Mouse (Mus musculus): ENCODE measurements around the gene Lsamp. TPM values are rescaled to one million over a fixed set of nuclear protein-coding genes. Genes with fewer than 3 reads are reported as not detected.

The Lsamp gene
- total and polyA plus RNA-seq, 3 experiments: 0.97 to 2.3 (median 1.1) TPM

GRCm38 (mm10) chr16:41242841-41243240, 1258.7 kb downstream of the Lsamp start:
- Histone ChIP-seq H3K79me2 (replicated peaks; ENCODE audit: control insufficient read depth, insufficient read depth, low read length) (no peaks in the 10 kb centered on the region), H3K4me3 (no peak overlapping the region), H3K4me1 (ENCODE audit: control insufficient read depth, insufficient read depth, low read length) (no peaks in the 10 kb centered on the region), H3K36me3 (ENCODE audit: control insufficient read depth, insufficient read depth, low read length) (no peaks in the 10 kb centered on the region), H3K27me3 (ENCODE audit: control insufficient read depth, insufficient read depth, low read length) (no peaks in the 10 kb centered on the region), H3K27ac (no peak overlapping the region), H3K9ac (ENCODE audit: low read depth, low read length) (no peak overlapping the region)
- TF ChIP-seq CTCF (IDR thresholded peaks at IDR 0.05) (no peak), EP300 (IDR thresholded peaks at IDR 0.05; ENCODE audit: insufficient read depth, low read depth, low read length) (no peak), POLR2A (IDR thresholded peaks at IDR 0.05; ENCODE audit: insufficient read depth, low read depth, low read length) (no peak)
- no peak for DNase-seq
- intact Hi-C loops (cut with DNase I): no loop called here
- WGBS: 60% methylated on average over 4 of the region's 4 CpGs

- DNase-seq: no peak
- no peak for TF ChIP-seq POLR2A (IDR thresholded peaks at IDR 0.05; ENCODE audit: insufficient read depth, low read depth, low read length)
- peak; percentile 64 for TF ChIP-seq CTCF (IDR thresholded peaks at IDR 0.05)
- TF ChIP-seq EP300 (IDR thresholded peaks at IDR 0.05; ENCODE audit: insufficient read depth, low read depth, low read length): no peak
- no peaks in the 10 kb centered on the region for H3K79me2 ChIP-seq (replicated peaks; ENCODE audit: control insufficient read depth, insufficient read depth, low read length)
- no peaks in the 10 kb centered on the region for H3K4me1 ChIP-seq (ENCODE audit: control insufficient read depth, insufficient read depth, low read length)
- no peak overlapping the region for H3K4me3 ChIP-seq
- H3K36me3 ChIP-seq (ENCODE audit: control insufficient read depth, insufficient read depth, low read length): no peaks in the 10 kb centered on the region
- no peak overlapping the region for H3K9ac ChIP-seq (ENCODE audit: low read depth, low read length)
- intact Hi-C loops (cut with DNase I): no loop called here
- H3K27ac ChIP-seq: no peak overlapping the region
- 8% methylated on average over 2 of the region's 2 CpGs for WGBS
- H3K27me3 ChIP-seq (ENCODE audit: control insufficient read depth, insufficient read depth, low read length): no peaks in the 10 kb centered on the region
Measured at GRCm38 (mm10) chr16:41244711-41245110, 1260.5 kb downstream of the Lsamp start.

- no peaks in the 10 kb centered on the region for H3K4me1 ChIP-seq (ENCODE audit: control insufficient read depth, insufficient read depth, low read length)
- no peak overlapping the region for H3K9ac ChIP-seq (ENCODE audit: low read depth, low read length)
- peak in 1 of 2 experiments; percentile 24 for DNase-seq
- H3K27ac ChIP-seq: no peak overlapping the region
- intact Hi-C loops (cut with DNase I): loop anchor here (5.0 kb wide), 1 partner anchor 579 kb away; no protein-coding TSS in a partner anchor
- no peak overlapping the region for H3K4me3 ChIP-seq
- TF ChIP-seq CTCF (IDR thresholded peaks at IDR 0.05): peak; percentile 80
- TF ChIP-seq POLR2A (IDR thresholded peaks at IDR 0.05; ENCODE audit: insufficient read depth, low read depth, low read length): no peak
- TF ChIP-seq EP300 (IDR thresholded peaks at IDR 0.05; ENCODE audit: insufficient read depth, low read depth, low read length): no peak
- 53% methylated on average over 12 of the region's 12 CpGs for WGBS
- H3K36me3 ChIP-seq (ENCODE audit: control insufficient read depth, insufficient read depth, low read length): no peaks in the 10 kb centered on the region
- H3K27me3 ChIP-seq (ENCODE audit: control insufficient read depth, insufficient read depth, low read length): no peaks in the 10 kb centered on the region
- no peaks in the 10 kb centered on the region for H3K79me2 ChIP-seq (replicated peaks; ENCODE audit: control insufficient read depth, insufficient read depth, low read length)
Measured at GRCm38 (mm10) chr16:41258145-41259035, 1274.2 kb downstream of the Lsamp start.

GRCm38 (mm10) chr16:41275999-41276671, 1292.0 kb downstream of the Lsamp start:
- Histone ChIP-seq H3K27ac (no peak overlapping the region), H3K27me3 (ENCODE audit: control insufficient read depth, insufficient read depth, low read length) (no peaks in the 10 kb centered on the region), H3K4me3 (no peak overlapping the region), H3K36me3 (ENCODE audit: control insufficient read depth, insufficient read depth, low read length) (no peaks in the 10 kb centered on the region), H3K4me1 (ENCODE audit: control insufficient read depth, insufficient read depth, low read length) (no peaks in the 10 kb centered on the region), H3K9ac (ENCODE audit: low read depth, low read length) (no peak overlapping the region), H3K79me2 (replicated peaks; ENCODE audit: control insufficient read depth, insufficient read depth, low read length) (no peaks in the 10 kb centered on the region)
- WGBS: 92% methylated on average over 2 of the region's 2 CpGs
- TF ChIP-seq EP300 (IDR thresholded peaks at IDR 0.05; ENCODE audit: insufficient read depth, low read depth, low read length) (no peak), CTCF (IDR thresholded peaks at IDR 0.05) (no peak), POLR2A (IDR thresholded peaks at IDR 0.05; ENCODE audit: insufficient read depth, low read depth, low read length) (no peak)
- intact Hi-C loops (cut with DNase I): no loop called here
- DNase-seq: no peak

- WGBS: 53% methylated on average over 3 of the region's 3 CpGs
- no peak overlapping the region for H3K27ac ChIP-seq
- no peak for DNase-seq
Measured at GRCm38 (mm10) chr16:41317992-41318391, 1333.8 kb downstream of the Lsamp start.

More at GRCm38 (mm10) chr16:41317992-41318391, 1333.8 kb downstream of the Lsamp start:
- Histone ChIP-seq H3K4me1 (ENCODE audit: control insufficient read depth, insufficient read depth, low read length) (no peaks in the 10 kb centered on the region), H3K27me3 (ENCODE audit: control insufficient read depth, insufficient read depth, low read length) (no peaks in the 10 kb centered on the region), H3K79me2 (replicated peaks; ENCODE audit: control insufficient read depth, insufficient read depth, low read length) (no peaks in the 10 kb centered on the region), H3K4me3 (no peak overlapping the region), H3K36me3 (ENCODE audit: control insufficient read depth, insufficient read depth, low read length) (no peaks in the 10 kb centered on the region), H3K9ac (ENCODE audit: low read depth, low read length) (no peak overlapping the region)
- TF ChIP-seq EP300 (IDR thresholded peaks at IDR 0.05; ENCODE audit: insufficient read depth, low read depth, low read length) (no peak), POLR2A (IDR thresholded peaks at IDR 0.05; ENCODE audit: insufficient read depth, low read depth, low read length) (no peak), CTCF (IDR thresholded peaks at IDR 0.05) (no peak)
- intact Hi-C loops (cut with DNase I): no loop called here
